Mouse (Mus musculus) A20 (cell line): Measurements from ENCODE around the gene 4933417A18Rik.
"Not testable (repeated sequence)": the region's sequence is repeated elsewhere in the genome, so short reads cannot be mapped to it uniquely, and the experiment has no call there.

Source experiments
- DNase-seq: peaks from one replicate; pipeline ENCODE4 v3.0.0-alpha.2; 2011; ENCODE audit warnings: low read depth, low spot score

The 4933417A18Rik gene

DNA sequence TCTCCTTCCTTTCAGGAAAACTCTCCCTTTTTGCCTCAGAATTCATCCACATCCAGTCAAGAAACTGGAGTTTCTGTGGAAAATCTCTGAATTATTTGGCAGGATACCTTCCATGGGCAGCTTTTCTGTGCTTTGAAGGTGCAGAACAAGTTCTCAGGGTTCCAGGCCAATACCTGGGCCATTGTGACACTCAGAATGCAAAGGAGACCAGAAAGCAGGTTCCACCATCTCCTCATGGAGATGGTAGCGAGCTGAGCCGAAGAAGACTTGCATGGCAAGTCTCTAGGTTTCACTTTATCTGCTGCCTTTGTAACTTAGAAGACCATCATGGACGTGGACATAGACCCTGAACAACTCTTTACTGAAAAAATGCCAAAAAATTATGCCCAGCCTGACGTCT is at the start of gene 4933417A18Rik, which contains the start of gene Fam217a:
4933417A18Rik (plus strand) TSS at position 200 of the 400 bp plus-strand sequence.
Fam217a (minus strand) TSS at position 101 of the 400 bp plus-strand sequence.
- no peak for DNase-seq

DNA sequence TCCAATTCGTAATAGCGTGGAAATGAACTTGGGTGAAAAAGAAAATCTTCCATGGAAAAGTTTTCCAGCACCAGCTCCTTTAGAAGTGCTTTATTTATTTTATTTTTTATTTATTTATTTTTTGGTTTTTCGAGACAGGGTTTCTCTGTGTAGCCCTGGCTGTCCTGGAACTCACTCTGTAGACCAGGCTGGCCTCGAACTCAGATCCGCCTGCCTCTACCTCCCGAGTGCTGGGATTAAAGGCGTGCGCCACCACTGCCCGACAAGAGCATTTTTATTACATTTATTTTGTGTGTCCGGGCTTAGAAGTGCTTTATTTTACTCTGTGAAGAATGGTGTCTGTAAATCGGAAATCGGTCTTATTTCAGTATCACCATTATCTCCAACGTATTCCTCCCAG is 49.5 kb upstream of the 4933417A18Rik start:
- DNase-seq: not testable (repeated sequence)

GRCm38 (mm10) chr13:34875166-34875710 is 49.0 kb upstream of the 4933417A18Rik start, which contains the start of gene Prpf4b:
TSS of gene Prpf4b (plus strand) at chr13:34875302.
- peak; percentile 95 for DNase-seq

GRCm38 (mm10) chr13:34875741-34876445 is 48.3 kb upstream of the 4933417A18Rik start:
- peak; percentile 82 for DNase-seq

DNA sequence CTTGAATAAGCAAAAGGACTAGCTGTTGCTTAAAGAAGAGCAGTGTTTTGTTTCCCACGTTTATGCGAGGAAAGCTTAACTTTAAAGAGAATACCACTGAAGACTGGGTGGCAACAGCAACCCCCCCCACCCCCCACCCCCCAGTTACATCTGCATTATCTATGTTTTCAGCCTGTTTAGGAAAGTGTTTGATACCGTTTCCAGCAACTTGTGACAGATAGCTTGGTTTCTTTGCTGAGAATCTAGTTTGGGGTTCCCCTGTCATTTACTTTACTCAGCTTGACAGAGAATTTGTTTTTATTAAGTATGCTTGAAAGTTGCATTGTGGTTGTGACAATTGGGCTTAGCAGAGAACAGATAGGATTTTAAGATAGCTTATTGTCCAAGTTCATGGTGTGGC is 47.7 kb upstream of the 4933417A18Rik start:
- peak; percentile 19 for DNase-seq

GRCm38 (mm10) chr13:34892871-34893270 is 31.3 kb upstream of the 4933417A18Rik start:
- DNase-seq: no peak

- DNase-seq: peak; percentile 11
Observed at GRCm38 (mm10) chr13:34914614-34915013, 9.6 kb upstream of the 4933417A18Rik start.

GRCm38 (mm10) chr13:34916520-34917167 is 7.6 kb upstream of the 4933417A18Rik start:
- no peak for DNase-seq

DNA sequence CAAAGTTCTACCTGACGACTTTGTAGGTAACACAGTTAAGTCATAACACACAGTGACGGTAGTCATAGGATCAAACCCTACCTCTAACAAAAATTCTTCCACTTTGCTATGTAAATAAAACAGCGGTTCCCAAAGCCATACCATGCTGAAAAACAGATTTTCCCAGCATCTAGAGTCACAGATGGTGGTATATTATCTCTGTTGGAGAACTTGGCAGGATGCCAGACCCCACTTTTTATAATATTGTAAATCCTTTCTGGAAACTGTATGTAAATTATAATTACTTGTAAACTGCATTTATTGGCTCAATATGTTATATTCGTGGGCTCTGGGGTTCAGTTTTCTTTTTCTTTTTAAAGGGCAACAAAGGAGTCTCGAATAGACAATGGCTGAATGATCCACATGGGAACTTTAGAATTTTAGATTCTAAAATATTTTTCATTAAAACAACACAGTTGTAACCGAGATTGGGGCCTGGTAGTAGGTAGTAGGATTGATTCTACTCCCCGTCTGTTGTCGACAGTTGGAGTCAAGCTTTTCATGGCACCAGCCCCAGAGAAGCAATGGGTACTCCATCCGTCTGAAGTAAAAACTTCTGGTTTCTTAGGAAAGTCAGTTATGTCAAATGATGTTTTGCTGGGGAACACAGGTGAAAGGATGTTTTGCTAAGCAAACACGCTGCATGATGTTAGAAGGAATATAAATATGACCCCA is 10.9 kb downstream of the 4933417A18Rik start:
- DNase-seq: no peak

- DNase-seq: no peak
Observed at GRCm38 (mm10) chr13:34942370-34942769, 18.2 kb downstream of the 4933417A18Rik start.

DNA sequence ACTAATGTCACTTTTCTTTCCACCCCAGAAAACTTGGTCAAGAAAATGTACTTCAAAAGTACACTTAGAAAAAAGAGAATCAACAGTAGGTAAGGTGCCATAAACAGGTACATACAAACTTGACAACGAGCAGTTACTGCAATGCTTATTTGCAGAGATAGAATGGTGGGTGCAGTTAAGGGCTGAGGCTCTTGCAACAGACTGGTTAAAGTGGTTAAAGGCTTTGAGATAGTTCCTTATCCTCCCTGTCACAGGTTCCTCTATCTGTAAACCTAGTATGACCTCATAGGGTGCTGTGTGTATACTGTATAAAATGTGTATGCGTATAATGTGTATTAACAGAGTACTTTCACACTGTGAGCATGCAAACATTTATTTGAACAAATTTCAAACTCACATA is 27.2 kb downstream of the 4933417A18Rik start:
- not testable (repeated sequence) for DNase-seq

DNA sequence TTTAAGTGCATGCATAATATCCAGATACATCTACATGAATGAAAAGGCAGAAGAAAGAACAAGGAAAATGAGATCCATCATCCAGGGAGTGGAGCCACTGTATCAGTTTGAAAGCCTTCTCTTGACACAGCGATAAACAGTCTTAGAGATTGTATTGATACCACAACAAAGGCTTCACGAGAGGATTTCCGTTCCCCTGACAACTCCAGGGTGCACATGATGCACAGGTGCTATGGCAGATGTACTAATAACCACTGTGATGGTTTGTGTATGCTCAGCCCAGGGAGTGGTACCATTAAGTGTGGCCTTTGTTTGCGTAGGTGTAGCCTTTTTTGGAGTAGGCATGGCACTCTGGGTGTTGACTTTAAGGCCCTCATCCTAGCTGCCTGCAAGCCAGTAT is 32.7 kb downstream of the 4933417A18Rik start:
- no peak for DNase-seq

DNA sequence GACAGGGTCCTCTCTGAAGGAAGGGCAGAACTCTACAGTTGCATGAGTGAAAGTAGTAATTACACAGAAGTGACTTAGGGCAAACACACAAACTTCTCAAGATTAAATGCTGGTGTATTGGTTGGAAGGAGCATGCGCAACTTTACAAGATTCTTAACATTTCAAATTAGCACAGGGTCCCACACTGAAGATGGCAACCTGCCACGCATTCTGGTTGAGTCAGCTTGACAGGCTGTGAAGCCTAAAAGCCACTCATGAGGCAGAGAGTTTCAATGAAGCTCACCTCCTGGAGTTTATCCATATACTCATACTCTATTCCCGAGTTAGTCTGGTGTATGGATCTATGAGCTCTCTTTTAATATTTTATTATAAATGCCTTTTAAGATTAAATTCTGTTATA is 33.9 kb downstream of the 4933417A18Rik start:
- not testable (repeated sequence) for DNase-seq

DNA sequence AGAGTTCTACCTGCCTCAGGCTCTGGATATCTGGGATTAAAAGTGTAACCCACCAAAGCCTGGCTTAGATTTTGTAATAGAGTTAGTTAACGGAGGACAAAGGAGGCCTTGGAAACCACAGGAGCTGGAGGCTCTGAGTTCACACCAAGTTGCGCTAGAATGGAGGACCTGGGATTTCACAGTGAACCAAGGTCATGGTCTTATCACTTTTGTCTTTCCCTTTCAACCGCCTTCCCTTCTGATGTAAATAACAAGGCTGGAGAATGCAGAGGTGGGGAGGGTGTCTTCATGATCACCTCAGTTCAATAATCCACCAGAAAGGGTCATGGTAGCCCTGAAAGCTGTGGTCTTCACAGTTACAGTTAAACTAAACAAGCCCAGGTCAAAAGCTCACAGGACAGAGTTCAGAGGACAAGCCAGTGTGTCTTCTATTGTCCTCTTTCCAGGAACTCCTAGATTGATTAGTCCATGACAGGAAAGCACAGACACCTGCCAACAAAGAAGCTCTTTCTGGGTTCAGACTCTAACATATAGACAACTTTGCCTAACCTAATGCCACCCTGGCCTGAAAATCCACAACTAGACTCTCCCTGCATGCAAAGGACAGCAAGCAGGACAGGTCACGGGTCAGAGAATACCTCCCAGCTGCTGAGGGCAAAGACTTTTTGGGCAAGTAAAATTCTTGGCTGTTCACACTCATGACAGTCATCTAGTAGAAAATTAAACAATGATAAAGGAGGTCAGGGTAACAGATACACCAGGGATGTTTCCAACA is 37.0 kb downstream of the 4933417A18Rik start:
- DNase-seq: no peak

GRCm38 (mm10) chr13:34963511-34964397 is 39.5 kb downstream of the 4933417A18Rik start, which contains the start of gene Eci3:
TSS of gene Eci3 (minus strand) at chr13:34963810.
- DNase-seq: no peak

- no peak for DNase-seq
Observed at GRCm38 (mm10) chr13:34964419-34964818, 40.2 kb downstream of the 4933417A18Rik start.

GRCm38 (mm10) chr13:34964866-34965265 is 40.7 kb downstream of the 4933417A18Rik start:
- DNase-seq: no peak

DNA sequence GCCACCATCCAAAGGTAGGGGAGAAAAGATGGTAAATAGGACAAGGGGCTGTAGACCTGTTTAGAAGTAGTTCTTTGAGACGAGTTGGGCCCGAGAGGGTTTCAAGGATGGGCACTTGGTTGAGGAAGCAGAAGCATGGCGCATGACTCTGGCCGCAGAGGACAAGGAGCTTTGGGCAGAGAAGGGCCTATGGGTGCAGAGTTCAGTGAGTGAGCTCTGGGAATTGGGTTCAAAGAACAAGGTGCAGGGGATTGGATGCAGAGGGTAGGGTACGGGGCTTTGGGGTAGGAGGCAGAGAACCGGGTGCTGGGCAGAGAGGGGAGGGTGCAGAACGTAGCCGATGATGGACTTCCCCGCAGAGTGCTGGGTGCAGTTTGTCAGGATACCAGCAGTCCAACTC is 41.4 kb downstream of the 4933417A18Rik start:
- not testable (repeated sequence) for DNase-seq

GRCm38 (mm10) chr13:34972456-34972855 is 48.2 kb downstream of the 4933417A18Rik start:
- not testable (repeated sequence) for DNase-seq

DNA sequence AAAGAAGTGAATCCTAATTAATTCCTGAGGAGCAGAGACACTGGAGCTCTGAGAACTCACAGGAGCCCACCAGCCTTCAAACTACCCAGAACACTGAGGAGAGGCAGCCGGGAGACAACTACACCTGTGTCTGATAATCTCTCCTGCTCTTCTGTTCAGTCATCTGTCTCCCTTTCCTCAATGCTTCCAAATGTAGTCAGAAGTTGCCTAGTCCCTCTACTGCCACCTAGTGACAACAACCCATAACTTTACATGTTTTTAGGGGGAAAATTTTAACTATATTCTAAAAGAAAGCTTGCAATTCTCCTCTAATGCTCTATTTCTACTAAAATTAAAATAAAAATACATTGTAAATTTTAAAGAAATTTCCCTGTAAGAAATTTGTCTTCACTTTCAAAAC is 48.9 kb downstream of the 4933417A18Rik start:
- peak; percentile 51 for DNase-seq
